Mouse (Mus musculus) embryo, embryonic 9.5 days (tissue): ENCODE measurements at regions not wholly inside any gene's neighbourhood (a gene's known extent, or its start where the extent isn't known, plus 50 kb on each side); places are given as distances from the start of the nearest gene placed in this dataset.
A peak's percentile ranks its signal among the peaks of the same experiment; 100 is the strongest.

Experiments used
- DNase-seq: peaks from one replicate; pipeline ENCODE4 v3.0.0-alpha.2; 2017; ENCODE audit errors: extremely low spot score

DNA sequence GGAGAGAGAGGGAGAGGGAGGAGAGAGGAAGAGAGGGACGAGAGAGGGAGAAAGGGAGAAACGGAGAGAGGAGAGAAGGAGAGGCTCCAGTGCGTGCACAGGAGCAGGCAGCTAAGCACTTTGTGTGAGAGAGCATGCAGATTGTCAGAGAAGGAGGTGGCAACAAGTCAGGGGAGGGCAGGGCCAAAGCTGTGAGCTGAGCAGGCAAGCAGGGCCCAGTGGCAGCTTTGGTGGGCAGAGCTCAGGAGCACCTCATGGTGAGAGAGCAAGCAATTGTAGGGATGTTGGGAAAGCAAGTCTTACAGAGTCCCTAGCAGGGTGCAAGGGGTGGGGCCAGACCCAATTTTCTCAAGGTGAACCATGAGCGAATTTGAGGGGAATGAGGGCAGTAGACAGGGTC lies 234.3 kb upstream of the Hey2 start:
- no peak for DNase-seq

DNA sequence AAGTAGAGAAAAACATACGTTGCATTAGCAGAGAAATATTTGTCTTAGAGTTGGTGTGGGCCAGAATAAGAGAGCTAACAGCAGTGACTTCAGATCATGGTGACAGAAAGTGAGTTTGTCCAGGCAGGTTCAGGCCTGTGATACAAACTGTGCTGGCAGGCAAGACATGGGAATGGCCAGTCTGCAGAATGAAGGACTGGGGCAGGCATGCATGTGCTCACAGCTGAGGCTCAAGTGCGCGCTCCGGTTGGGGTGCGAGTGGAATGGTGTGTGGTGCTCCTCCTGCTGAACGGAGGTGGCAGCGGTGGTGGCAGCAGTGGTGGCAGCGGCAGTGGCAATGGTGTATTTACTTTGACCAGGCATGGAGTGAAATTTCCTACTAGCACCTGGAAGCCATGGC lies 233.8 kb upstream of the Hey2 start:
- no peak for DNase-seq

DNA sequence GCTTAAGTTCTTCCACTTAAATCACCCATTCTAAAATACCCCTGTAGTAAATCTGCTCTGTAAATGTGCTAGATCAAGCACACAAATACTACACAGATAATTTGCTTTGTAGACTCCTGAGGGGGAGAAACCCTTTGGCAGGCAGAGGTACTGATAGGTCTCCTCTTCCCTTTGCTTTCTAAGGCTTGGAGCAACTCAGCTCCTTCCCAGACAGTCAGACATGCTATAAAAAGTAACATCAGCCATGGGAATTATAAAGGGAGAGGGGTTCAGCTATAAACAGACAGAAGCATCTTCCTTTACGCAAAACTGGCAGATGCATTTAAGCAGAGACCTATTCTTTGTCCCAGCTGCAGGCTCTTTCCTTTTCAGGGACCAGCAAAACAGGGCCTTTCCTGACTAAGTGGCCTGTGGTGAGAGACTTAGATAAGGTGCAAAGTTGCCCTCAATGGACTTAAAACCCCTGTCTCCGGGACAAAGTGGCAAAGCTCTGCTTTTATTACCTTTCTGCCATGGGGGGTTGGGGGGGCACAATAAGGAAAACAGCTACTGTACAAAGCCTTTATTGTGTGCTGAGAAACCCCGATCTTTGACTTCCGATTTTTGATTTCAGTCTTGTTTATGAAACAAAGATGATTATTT lies 231.5 kb upstream of the Hey2 start:
- no peak for DNase-seq

DNA sequence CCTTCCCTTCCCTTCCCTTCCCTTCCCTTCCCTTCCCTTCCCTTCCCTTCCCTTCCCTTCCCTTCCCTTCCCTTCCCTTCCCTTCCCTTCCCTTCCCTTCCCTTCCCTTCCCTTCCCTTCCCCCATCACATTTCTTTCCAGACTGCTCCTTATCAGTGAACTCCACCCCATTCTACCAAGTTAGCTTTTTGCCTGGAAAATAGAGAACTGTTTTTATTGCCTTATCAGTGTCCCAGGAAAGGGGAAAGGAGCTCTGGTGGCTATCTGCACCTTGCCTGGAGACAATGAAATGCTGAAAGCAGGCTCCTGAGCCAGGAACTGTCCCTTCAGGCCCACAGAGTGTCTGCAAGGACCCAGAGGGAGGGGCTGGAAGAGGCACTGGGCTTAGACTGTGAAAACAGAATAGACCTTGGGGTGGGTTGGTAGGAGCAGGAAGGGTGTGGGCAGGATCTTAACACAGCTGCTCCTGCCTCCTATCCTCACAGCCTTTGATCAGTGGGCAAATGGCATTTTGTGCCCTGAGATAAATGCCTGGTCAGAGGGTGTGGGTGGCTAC lies 226.1 kb upstream of the Hey2 start:
- DNase-seq = no peak

DNA sequence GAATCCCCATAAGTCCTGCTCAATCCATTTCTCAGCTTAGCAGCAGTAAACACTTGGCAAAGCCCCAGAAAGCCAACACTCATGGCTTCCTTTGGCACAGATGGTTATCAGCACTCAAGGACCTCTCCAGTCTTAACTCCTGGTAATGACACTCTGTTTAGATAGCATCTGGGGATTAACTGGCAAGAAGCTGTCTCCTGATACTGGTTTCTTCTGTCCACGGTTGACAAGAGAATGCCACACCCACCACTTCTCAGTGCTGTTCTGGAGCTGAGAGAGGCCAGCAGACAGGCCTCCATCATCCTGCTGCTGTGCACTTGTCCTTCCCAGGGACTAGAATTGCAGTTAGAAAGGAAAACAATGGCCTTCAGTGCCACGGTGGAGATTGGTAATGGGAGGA lies 220.1 kb upstream of the Hey2 start:
- DNase-seq = no peak

DNA sequence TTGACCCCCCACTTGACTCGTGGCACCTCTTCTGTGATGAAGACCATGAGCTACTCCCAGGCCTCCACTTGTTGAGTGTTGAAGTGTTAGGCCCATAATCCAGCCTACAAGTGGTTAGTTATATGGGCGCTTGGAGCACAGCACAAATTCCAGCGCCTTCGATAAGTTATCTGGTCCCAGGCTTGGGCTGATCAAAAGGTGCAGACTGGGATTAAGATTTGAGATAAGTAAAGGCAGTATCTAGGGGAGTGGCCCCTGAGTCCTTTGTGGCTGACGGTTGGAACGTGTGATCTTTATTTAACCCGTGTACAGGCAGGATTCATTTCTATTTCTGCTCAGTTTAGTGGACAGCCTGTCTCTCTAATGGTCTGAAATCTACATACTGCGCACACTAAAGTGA lies 210.7 kb upstream of the Hey2 start:
- DNase-seq = no peak

DNA sequence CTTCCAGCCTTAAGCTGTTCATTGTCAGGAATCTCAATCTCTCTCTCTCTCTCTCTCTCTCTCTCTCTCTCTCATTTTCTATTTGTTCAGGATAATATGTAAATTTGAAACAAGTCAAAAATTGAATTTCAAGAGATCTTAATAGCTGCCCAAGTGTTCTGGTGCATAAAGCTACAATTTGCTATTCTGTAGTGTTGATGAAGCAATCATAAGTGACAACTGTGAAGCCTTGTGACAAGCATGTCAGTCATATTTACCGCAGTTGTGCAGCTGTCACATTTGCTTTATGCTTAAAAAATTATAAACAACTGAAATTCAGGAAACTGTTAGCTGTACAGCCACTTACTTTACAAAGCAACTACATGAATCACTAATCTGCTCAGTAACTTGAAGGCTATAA lies 208.6 kb upstream of the Hey2 start:
- DNase-seq = no peak

DNA sequence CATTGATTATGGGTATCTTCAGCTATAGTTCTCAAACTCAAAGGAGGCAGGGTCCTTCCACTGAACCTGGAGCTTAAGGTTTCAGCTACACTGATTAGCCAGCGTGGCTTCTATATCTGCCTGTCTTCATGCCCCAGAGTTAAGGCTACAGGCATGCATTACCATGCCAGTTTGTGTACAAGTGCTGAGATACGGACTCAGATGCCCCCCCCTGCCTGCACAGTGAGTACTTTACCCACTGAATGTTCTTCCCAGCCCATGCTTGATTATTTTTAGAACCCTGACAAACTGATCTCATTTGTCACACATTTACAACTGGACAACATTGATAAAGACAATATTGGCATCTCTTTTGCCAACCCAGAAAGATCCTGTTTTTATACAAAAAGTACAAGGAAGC lies 206.8 kb upstream of the Hey2 start:
- no peak for DNase-seq

DNA sequence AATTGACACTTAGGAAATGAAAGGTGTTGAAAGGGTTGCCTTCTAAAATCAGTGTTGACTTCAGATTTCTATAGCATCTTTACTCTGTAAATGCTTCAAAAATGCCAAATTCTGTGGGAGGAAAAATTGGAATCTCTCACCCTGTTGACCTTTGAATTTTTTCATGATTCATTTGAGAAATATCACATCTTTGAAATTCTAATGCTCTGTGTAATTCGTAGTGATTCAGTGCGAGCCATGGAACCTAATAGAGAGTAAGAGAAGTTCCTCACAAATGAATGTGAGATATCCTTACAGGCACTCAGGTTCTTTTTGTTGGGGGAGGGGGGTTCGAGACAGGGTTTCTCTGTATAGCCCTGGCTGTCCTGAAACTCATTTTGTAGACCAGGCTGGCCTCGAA lies 193.0 kb upstream of the Hey2 start:
- DNase-seq = no peak

DNA sequence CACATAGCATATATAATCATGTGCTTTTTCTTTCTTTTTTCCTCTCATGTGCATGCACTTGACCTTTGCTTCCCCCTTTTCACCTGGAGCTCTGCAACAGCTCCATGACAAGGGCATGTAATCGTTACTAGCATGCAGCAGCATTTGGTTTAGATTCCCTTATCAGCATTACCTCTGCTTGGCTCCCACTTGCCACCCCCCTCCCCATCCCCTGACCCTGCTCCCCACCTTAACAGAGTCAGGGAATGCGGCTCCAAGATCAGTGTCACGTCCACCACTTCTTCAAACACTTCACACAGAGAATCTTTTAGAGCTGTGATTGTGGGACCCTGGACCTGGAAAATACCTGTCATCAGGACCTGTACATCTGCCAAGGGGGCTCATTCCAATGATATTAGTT lies 192.2 kb upstream of the Hey2 start:
- DNase-seq = no peak

DNA sequence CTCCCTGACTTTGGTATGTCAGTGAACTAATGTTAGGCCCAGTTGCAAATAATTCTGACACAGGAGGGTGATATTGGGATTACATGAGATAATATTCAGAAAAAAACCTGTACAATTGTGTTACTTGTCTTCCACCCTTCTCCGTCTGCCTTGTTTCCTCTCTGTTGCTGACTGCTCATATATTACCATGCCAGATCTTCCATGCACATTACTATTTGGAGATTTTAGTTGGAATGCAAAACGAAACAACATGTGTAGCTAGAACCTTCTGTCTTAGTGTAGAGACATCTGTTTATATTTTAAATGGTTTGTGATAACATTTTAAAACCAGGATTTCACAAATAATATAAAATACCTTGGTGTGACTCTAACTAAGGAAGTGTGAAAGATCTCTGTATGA lies 188.1 kb upstream of the Hey2 start:
- DNase-seq = no peak

DNA sequence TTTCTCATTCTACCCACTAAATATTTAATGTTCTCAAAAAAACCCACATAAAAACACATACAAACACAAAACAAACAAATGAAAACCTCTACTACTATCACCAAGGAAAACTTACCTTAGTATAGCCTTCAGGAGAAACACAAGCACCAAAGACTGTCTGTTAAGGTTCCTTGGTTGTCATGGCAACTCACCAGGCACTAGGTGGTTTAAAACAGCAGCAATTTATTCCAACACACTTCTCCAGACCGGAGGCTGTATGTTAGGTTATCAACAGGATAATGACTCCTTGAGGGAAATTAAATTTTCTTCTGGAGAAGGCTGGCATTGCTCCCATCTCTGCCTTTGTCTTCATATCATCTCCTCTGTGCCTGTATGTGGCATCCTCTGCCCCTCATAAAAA lies 183.8 kb upstream of the Hey2 start:
- DNase-seq = no peak

DNA sequence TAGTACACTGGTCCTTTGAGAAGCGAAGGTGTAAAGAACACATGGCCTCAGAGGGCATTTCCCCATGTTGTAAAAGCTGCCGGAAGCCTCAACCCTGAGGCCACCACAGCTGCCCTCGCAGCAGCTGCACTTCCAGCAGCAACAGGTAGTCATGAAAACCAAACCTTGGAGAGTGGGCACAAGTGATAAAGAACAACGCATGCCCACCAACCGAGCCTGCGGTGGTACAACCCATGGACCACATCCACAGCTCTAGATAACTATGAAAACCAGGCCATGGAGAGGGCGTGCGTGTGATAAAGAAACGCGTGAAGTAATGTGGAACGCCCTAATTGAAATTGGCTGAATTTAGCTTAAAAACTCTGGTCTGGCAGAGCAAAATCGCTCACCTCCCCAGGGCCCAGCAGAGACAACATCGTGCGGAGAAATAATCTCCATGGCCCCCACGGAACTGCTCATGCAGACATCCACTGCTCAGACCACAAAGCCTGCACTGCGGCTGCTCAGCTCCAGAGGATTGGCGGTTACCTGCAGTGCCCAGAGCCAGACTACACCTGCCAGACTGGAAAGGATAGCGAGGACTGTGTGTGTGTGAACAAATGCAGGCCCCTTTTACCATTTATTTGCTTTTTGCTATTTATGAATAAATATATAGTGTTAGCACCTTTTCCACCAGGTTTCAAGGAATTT lies 170.2 kb upstream of the Hey2 start:
- DNase-seq = no peak

DNA sequence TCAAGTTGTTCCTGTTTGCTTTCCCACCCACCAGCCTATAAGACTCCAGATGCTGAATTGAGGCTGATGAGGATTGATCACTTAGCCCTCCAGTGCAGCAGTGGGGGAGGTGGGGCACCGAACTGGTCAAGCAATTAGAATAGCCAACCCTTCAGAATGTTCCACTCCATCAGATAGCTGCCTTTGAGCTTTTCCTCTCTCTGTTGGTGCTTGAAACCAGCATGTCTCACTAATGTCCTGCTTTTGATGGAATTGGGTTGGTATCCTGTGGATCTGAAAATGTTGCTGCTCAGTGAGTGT lies 167.3 kb upstream of the Hey2 start:
- no peak for DNase-seq

DNA sequence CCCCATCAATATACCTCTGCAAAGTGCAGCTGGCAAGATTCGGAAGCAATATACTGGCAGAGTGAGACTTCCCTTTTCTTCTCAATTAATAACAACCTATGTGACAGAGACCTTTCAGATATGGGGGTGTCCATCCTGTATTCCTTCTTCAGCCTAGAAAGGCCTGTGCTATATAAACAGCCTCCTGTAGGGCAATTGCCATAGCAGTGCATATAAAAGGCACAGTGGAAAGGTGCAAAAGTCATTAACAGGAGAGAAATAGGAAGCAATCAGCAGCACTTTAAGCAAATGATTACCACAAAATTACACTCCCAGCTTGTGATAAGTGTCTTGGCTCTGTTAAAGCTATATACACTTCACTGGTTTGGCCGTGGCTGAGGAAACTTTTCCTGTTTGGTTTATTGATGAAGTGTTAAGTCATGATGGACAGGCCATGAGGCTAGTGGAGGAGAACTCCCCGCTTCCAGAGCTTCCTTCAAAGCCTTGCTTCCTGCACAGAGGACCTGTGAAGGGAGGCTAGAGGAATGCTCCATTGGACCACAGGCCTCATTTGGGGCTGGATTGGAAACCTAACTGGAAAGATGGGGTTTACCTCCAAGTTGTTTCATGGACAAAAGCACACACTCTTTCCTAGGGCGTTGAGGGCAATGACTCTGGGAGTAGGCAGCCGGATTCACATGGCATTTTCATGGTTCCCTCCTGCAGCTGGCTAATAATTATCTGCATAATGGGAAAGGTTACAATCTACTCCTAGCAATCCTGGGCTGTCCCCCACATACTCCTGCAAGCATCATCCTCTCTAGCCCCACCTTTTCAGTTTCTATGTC lies 166.7 kb upstream of the Hey2 start:
- DNase-seq = no peak

DNA sequence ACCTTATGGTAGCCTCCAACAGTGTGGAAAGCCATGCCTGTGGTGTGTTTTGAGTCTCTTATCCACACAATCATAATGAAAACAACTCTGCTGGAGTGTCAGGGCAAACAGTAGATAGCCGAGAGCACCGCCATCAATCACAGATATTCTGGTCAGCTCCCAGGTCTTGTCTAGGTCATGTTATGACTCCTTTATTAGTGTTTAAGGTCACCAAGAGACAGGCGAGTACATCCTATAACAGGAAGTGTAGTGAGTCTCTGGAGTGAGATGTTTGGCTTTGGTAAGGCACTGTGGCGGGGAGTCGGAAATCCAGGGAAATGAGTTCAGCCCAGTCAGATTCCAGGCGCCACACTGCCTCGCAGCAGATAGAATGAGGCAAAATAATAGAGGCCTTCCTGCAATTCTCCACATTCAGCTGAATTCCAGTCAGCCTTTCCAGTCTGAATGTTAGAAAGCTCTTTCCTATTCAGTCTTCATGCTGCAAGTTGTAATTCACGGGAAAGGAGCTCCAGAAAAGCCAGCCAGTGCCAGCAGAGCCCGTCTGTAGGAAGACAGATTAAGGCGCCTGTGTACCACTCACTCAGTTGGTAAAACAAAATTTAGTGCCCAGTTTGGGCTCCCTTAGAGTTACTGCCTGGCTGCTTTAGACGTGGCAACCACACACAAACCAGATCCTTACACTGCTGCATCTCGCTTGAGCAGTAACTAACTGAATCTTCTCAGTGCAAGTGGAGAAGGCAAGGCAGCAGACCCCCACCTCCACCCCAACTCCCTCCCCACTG lies 155.8 kb upstream of the Hey2 start:
- no peak for DNase-seq

DNA sequence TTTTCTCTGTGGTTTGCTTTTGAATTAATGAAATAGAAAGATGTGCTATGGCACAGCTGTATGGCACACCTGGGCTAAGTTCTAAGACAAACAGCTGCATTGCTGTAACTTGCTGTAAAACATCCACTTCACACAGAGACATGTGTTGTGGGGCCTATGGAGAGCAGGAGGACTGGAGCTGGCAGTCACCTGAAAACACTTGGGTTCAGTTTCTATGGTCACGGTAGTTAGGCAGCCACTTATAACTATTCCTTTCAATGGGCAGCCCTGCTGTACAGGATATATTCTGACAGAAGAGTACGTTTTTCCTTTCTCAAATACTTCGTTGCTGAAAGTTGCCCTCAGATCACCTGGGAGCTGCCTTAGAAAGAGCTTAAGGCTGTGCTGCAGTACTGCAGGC lies 149.6 kb upstream of the Hey2 start:
- no peak for DNase-seq

DNA sequence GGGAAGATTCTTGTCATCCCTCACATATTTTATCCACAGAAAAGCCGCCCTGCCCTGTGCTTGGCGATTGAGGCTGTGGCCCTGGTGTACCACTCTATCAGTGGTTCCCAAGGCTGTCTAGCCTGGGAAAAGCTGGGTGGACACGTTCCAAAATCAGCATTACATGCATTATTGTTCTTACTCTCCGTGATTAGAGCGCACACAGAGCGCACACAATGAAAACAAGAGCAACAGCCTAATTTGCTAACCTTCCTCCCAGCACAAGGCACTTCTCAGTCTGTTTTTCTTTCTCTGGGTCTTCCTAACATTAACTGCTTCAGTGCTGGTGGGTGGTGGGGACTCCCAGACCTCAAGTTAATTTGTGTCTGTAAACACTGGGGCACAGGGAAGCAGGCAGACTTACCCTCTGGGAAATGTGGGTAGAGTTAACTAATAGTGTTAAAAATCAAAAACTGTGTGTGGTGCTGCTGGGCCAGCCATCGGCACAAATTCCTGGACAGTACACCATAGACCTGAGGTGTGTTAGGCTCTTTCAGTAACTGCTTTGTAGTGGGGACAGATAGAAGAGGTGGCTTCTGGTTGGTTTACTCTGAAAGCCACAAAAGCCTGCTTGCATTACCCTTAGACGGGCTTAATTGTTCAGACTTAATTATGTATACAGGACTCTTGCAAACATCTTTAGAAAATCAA lies 137.8 kb upstream of the Hey2 start:
- DNase-seq = peak; percentile 58

DNA sequence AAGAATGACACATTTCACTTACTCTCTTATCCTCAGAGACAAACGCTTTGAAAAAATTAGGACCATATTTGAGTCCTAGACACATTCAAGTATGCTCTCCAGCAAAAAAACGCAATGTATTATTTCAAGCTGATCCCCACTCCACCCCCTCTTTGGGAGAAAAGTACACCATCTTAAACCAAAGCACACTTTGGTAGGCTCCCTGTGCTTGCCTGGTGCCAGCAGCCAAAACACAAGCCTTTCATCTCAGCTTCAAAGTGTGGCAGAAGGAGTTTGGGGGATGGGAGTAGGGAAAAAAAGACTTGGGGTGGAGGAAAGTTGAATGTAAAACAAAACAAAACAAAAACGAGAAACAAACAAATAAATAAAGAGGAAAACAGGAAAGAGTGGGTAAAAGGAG lies 137.2 kb upstream of the Hey2 start:
- peak; percentile 40 for DNase-seq

DNA sequence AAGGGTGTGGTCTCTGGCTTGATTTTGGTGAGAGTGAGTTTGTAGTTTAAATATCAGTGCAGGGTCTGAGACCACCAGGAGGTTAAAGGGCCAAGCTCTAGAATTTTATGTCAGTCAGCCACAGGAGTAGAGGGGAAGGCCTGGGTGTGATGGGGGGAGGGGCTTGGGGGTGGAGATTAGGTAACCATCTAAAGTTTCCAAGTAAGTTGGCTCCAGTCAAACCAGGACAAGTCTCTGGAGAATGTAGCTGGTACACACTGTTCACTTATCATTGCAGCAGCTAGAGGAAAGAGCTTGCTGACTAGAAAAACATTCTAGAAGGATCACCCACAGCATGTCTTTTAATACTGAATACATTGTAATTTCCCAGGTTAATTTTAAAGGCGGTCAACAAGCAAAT lies 123.6 kb upstream of the Hey2 start:
- no peak for DNase-seq

DNA sequence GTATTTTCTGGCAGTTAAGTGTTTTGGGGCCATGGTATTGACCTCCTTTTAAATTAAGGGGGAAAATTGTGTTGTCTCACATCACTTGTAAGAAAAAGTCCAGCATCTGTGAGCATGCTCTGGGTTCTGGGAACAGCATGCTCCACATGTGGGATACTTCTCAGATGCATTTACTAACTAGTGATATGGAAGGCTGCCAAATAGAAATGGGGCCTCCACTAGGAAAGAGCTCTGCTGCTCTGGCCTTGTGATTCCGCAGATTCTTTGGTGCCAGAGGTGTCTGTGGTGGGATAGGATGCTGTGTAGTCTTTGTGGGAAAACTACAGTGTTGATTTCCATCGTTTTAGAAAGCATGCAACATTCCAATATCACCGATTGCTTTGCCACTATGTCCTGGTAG lies 111.2 kb upstream of the Hey2 start:
- no peak for DNase-seq

DNA sequence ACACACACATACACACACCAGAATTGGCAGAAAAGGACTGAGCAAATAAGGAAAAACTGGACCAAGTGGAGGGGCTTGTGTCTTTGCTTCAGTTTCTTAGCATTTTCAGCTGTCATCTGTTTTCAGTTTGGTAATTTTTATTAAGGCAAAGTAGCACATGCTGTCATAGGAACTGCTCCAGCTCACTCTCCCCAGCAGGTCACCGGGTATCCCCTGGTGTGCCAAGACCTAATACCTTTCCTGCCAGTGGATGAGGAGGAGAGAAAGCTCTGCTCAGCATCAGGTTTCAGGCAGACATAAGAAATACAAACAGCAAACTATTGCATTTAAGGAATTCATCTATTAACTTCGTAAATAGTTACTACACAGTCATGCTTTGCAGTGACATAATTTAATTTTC lies 109.8 kb upstream of the Hey2 start:
- DNase-seq = no peak
